Mouse (Mus musculus) E14TG2a.4 (cell line): ENCODE measurements at regions not wholly inside any gene's neighbourhood (a gene's known extent, or its start where the extent isn't known, plus 50 kb on each side); places are given as distances from the start of the nearest gene placed in this dataset.

Experiments
- CTCF ChIP-seq: conservative IDR thresholded peaks from 2 replicates; pipeline ENCODE4 v1.5.1; 2014; ENCODE audit warnings: low read length
- POU5F1 ChIP-seq: IDR thresholded peaks from 2 replicates; pipeline ENCODE4 v1.6.1; 2014; ENCODE audit warnings: low read length, borderline replicate concordance

- TF ChIP-seq CTCF (no peak), POU5F1 (no peak)
Observed at GRCm38 (mm10) chr2:45675776-45676175, 558.6 kb upstream of the Zeb2 start.
